Mouse (Mus musculus): ENCODE results near the gene Ctbp2. TPM values are rescaled to one million over a fixed set of nuclear protein-coding genes. Genes with fewer than 3 reads are reported as not detected.
A peak's percentile ranks its signal among the peaks of the same experiment; 100 is the strongest.

Ctbp2 gene
- polyA plus RNA-seq, 1 experiment from 2014 or later, result 87.4 TPM

- Histone ChIP-seq H3K9me3 (no peaks in the 10 kb centered on the region), H3K4me2 (replicated peaks) (no peak overlapping the region), H3K36me3 (no peaks in the 10 kb centered on the region), H3K27ac (replicated peaks) (no peak overlapping the region), H3K4me3 (no peak overlapping the region), H3K9ac (replicated peaks) (no peak overlapping the region), H3K4me1 (peaks cover 30% of the 10 kb centered on the region), H3K27me3 (no peaks in the 10 kb centered on the region)
- no peak for ATAC-seq (replicated peaks)
- WGBS, result 71% methylated on average over 8 of the region's 8 CpGs
These were observed 94.6 kb downstream of the Ctbp2 start for GRCm38 (mm10) chr7:133029496-133030047.

GRCm38 (mm10) chr7:133029004-133029403 lies 95.2 kb downstream of the Ctbp2 start:
- peaks cover 29% of the 10 kb centered on the region for H3K4me1 ChIP-seq
- no peaks in the 10 kb centered on the region for H3K36me3 ChIP-seq
- ATAC-seq (replicated peaks), result no peak
- H3K9me3 ChIP-seq, result no peaks in the 10 kb centered on the region
- WGBS, result 92% methylated on average over 8 of the region's 8 CpGs
- no peak overlapping the region for H3K9ac ChIP-seq (replicated peaks)
- no peaks in the 10 kb centered on the region for H3K27me3 ChIP-seq
- H3K27ac ChIP-seq (replicated peaks), result no peak overlapping the region
- H3K4me2 ChIP-seq (replicated peaks), result no peak overlapping the region
- H3K4me3 ChIP-seq, result no peak overlapping the region

- ATAC-seq (replicated peaks), result no peak
- H3K27me3 ChIP-seq, result no peaks in the 10 kb centered on the region
- H3K4me3 ChIP-seq, result no peak overlapping the region
- H3K4me2 ChIP-seq (replicated peaks), result no peak overlapping the region
- peaks cover 18% of the 10 kb centered on the region for H3K4me1 ChIP-seq
- no peaks in the 10 kb centered on the region for H3K9me3 ChIP-seq
- 96% methylated on average over 4 of the region's 4 CpGs for WGBS
- no peak overlapping the region for H3K9ac ChIP-seq (replicated peaks)
- no peaks in the 10 kb centered on the region for H3K36me3 ChIP-seq
- no peak overlapping the region for H3K27ac ChIP-seq (replicated peaks)
These were observed 96.2 kb downstream of the Ctbp2 start for GRCm38 (mm10) chr7:133027930-133028329.

GRCm38 (mm10) chr7:133024694-133025093 lies 99.5 kb downstream of the Ctbp2 start:
- no peak for ATAC-seq (replicated peaks)
- Histone ChIP-seq H3K4me2 (replicated peaks) (no peak overlapping the region), H3K9ac (replicated peaks) (no peak overlapping the region), H3K4me3 (no peak overlapping the region), H3K36me3 (no peaks in the 10 kb centered on the region), H3K27me3 (no peaks in the 10 kb centered on the region), H3K9me3 (no peaks in the 10 kb centered on the region), H3K4me1 (peaks cover 41% of the 10 kb centered on the region), H3K27ac (replicated peaks) (no peak overlapping the region)
- WGBS, result 84% methylated on average over 1 of the region's 1 CpGs

GRCm38 (mm10) chr7:133019481-133020020 lies 104.6 kb downstream of the Ctbp2 start:
- Histone ChIP-seq H3K36me3 (no peaks in the 10 kb centered on the region), H3K27ac (replicated peaks) (no peak overlapping the region), H3K9me3 (no peaks in the 10 kb centered on the region), H3K4me2 (replicated peaks) (no peak overlapping the region), H3K27me3 (no peaks in the 10 kb centered on the region), H3K9ac (replicated peaks) (no peak overlapping the region), H3K4me3 (no peak overlapping the region), H3K4me1 (peaks cover 60% of the 10 kb centered on the region)
- WGBS, result 16% methylated on average over 6 of the region's 6 CpGs
- peak; percentile 39; the same call in 1 of the 2 replicates for ATAC-seq (replicated peaks)

- no peaks in the 10 kb centered on the region for H3K36me3 ChIP-seq
- H3K4me2 ChIP-seq (replicated peaks), result no peak overlapping the region
- peaks cover 65% of the 10 kb centered on the region for H3K4me1 ChIP-seq
- H3K27ac ChIP-seq (replicated peaks), result no peak overlapping the region
- H3K4me3 ChIP-seq, result no peak overlapping the region
- H3K9me3 ChIP-seq, result no peaks in the 10 kb centered on the region
- ATAC-seq (replicated peaks), result no peak
- H3K9ac ChIP-seq (replicated peaks), result no peak overlapping the region
- 64% methylated on average over 7 of the region's 7 CpGs for whole genome bisulfite sequencing
- H3K27me3 ChIP-seq, result no peaks in the 10 kb centered on the region
These were observed 105.2 kb downstream of the Ctbp2 start for GRCm38 (mm10) chr7:133018961-133019360.

- no peak overlapping the region; the same call in 1 of the 2 replicates for H3K9ac ChIP-seq (replicated peaks)
- H3K4me1 ChIP-seq, result peaks cover 81% of the 10 kb centered on the region
- H3K4me3 ChIP-seq, result no peak overlapping the region
- no peaks in the 10 kb centered on the region for H3K27me3 ChIP-seq
- peak overlapping the region; percentile 55 for H3K27ac ChIP-seq (replicated peaks)
- no peaks in the 10 kb centered on the region for H3K36me3 ChIP-seq
- H3K9me3 ChIP-seq, result no peaks in the 10 kb centered on the region
- ATAC-seq (replicated peaks), result no peak
- no peak overlapping the region for H3K4me2 ChIP-seq (replicated peaks)
- 8% methylated on average over 7 of the region's 7 CpGs for WGBS
These were observed 108.6 kb downstream of the Ctbp2 start for GRCm38 (mm10) chr7:133015416-133016070.

- no peaks in the 10 kb centered on the region for H3K27me3 ChIP-seq
- H3K4me1 ChIP-seq, result peaks cover 79% of the 10 kb centered on the region
- H3K4me3 ChIP-seq, result no peak overlapping the region
- H3K4me2 ChIP-seq (replicated peaks), result no peak overlapping the region
- H3K9ac ChIP-seq (replicated peaks), result no peak overlapping the region
- no peaks in the 10 kb centered on the region for H3K36me3 ChIP-seq
- no peaks in the 10 kb centered on the region for H3K9me3 ChIP-seq
- 91% methylated on average over 14 of the region's 14 CpGs for WGBS
- peak overlapping the region; percentile 55 for H3K27ac ChIP-seq (replicated peaks)
- no peak for ATAC-seq (replicated peaks)
These were observed 109.5 kb downstream of the Ctbp2 start for GRCm38 (mm10) chr7:133014631-133015030.

GRCm38 (mm10) chr7:133013923-133014322 lies 110.2 kb downstream of the Ctbp2 start:
- H3K27me3 ChIP-seq, result no peaks in the 10 kb centered on the region
- 92% methylated on average over 10 of the region's 10 CpGs for WGBS
- H3K4me2 ChIP-seq (replicated peaks), result no peak overlapping the region
- no peak overlapping the region for H3K4me3 ChIP-seq
- H3K9me3 ChIP-seq, result no peaks in the 10 kb centered on the region
- H3K9ac ChIP-seq (replicated peaks), result no peak overlapping the region
- H3K36me3 ChIP-seq, result no peaks in the 10 kb centered on the region
- ATAC-seq (replicated peaks), result no peak
- H3K27ac ChIP-seq (replicated peaks), result no peak overlapping the region
- peaks cover 72% of the 10 kb centered on the region for H3K4me1 ChIP-seq

GRCm38 (mm10) chr7:133012637-133013366 lies 111.4 kb downstream of the Ctbp2 start:
- H3K27me3 ChIP-seq, result no peaks in the 10 kb centered on the region
- H3K4me2 ChIP-seq (replicated peaks), result no peak overlapping the region
- no peak for ATAC-seq (replicated peaks)
- no peaks in the 10 kb centered on the region for H3K9me3 ChIP-seq
- H3K27ac ChIP-seq (replicated peaks), result peak overlapping the region; percentile 41
- H3K4me1 ChIP-seq, result peaks cover 70% of the 10 kb centered on the region
- H3K4me3 ChIP-seq, result no peak overlapping the region
- H3K9ac ChIP-seq (replicated peaks), result no peak overlapping the region
- WGBS, result 60% methylated on average over 14 of the region's 14 CpGs
- no peaks in the 10 kb centered on the region for H3K36me3 ChIP-seq

- Histone ChIP-seq H3K4me1 (peaks cover 76% of the 10 kb centered on the region), H3K4me2 (replicated peaks) (peak overlapping the region; percentile 21), H3K27me3 (no peaks in the 10 kb centered on the region), H3K9ac (replicated peaks) (no peak overlapping the region), H3K36me3 (no peaks in the 10 kb centered on the region), H3K4me3 (no peak overlapping the region), H3K9me3 (no peaks in the 10 kb centered on the region), H3K27ac (replicated peaks) (peak overlapping the region; percentile 83)
- ATAC-seq (replicated peaks), result peak; percentile 18; the same call in 1 of the 2 replicates
- WGBS, result 15% methylated on average over 4 of the region's 4 CpGs
These were observed 112.5 kb downstream of the Ctbp2 start for GRCm38 (mm10) chr7:133011611-133012010.

- H3K4me1 ChIP-seq, result peaks cover 73% of the 10 kb centered on the region
- no peak overlapping the region for H3K4me3 ChIP-seq
- no peaks in the 10 kb centered on the region for H3K9me3 ChIP-seq
- 10% methylated on average over 5 of the region's 5 CpGs for WGBS
- peak overlapping the region; percentile 83 for H3K27ac ChIP-seq (replicated peaks)
- peak; percentile 74 for ATAC-seq (replicated peaks)
- no peaks in the 10 kb centered on the region for H3K27me3 ChIP-seq
- H3K9ac ChIP-seq (replicated peaks), result no peak overlapping the region
- no peaks in the 10 kb centered on the region for H3K36me3 ChIP-seq
- H3K4me2 ChIP-seq (replicated peaks), result peak overlapping the region; percentile 21
These were observed 113.0 kb downstream of the Ctbp2 start for GRCm38 (mm10) chr7:133011191-133011590.

Measured in forebrain, embryonic 15.5 days (tissue).